Mouse (Mus musculus): ENCODE measurements around the gene Fam166b. TPM values are rescaled to one million over a fixed set of nuclear protein-coding genes. Genes with fewer than 3 reads are reported as not detected.

The Fam166b gene
- polyA plus RNA-seq, 1 experiment from 2014 or later = not detected

DNA sequence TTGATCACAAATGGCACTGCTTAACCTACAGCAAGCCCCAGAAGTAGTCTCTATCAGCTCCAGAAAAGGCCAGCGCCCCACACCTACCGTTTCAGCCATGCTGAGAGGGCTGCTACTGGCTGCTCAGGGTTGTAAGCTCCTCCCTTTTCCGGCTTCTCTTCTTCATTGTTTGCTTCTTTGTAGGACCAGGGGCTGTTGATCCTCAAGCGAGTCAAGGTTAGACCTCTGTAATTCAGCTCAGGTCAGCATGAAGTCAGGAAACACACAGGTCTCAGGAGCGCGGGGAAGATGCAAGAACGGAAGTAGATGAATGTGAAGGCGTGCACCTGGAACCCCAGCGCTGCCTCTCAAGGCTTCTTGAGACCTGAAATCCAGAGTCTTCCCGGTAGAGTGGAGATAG is 24.2 kb downstream of the Fam166b start:
- H3K27ac ChIP-seq (replicated peaks) = no peak overlapping the region
- H3K9ac ChIP-seq = no peak overlapping the region
- H3K4me2 ChIP-seq = no peak overlapping the region
- 70% methylated on average over 10 of the region's 10 CpGs for WGBS (ENCODE audit: insufficient replicate concordance)
- no peak for ATAC-seq (ENCODE audit: insufficient read depth)
- no peaks in the 10 kb centered on the region for H3K36me3 ChIP-seq (replicated peaks)
- H3K4me1 ChIP-seq (replicated peaks) = no peaks in the 10 kb centered on the region
- no peak overlapping the region for H3K4me3 ChIP-seq (replicated peaks)
- peaks cover 30% of the 10 kb centered on the region for H3K27me3 ChIP-seq
- no peaks in the 10 kb centered on the region for H3K9me3 ChIP-seq (replicated peaks)

DNA sequence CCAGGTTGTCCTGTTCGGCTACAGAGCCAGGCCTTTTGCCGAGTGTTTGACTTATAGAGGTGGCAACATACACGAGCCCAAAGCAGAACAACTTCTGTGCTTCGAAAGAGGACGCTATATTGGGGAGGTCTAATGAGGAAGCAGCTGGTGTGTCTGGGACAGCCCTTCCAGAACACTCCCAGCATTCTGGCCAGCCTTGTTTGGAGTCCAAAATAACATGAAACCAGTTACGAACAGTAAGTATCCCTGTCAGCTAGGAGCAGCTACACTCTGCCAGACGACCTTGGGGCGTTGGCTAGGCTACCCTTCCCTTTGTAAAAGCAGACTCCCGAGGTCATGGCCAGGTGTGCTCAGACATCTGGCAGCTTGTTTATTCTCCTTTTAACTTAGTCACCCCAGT is 26.7 kb downstream of the Fam166b start:
- WGBS (ENCODE audit: insufficient replicate concordance) = 48% methylated on average over 9 of the region's 9 CpGs
- Histone ChIP-seq H3K27ac (replicated peaks) (no peak overlapping the region), H3K4me1 (replicated peaks) (no peaks in the 10 kb centered on the region), H3K4me3 (replicated peaks) (no peak overlapping the region), H3K9ac (no peak overlapping the region), H3K9me3 (replicated peaks) (no peaks in the 10 kb centered on the region), H3K4me2 (no peak overlapping the region), H3K27me3 (peaks cover 21% of the 10 kb centered on the region), H3K36me3 (replicated peaks) (no peaks in the 10 kb centered on the region)
- ATAC-seq (ENCODE audit: insufficient read depth) = no peak

DNA sequence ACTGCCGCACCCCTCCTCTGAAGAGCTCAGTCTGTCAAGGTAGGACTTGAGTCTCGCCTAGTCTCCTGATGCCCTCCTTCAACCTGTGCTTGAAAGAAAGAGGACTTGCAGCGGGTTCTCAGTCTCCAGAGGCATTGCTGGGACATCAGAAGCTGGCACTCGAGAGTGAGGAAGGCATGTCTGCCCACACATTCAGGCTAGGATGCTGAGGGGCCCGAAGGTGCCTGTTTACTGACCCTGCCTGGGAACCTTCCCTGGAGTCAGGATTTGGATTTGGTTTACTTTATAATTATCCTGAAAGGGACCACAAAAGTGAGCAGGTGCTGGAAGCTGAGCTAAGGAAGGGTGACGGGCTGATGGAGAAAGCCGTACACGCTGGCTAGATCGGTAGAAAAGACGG is 27.4 kb downstream of the Fam166b start:
- H3K4me2 ChIP-seq = no peak overlapping the region
- no peaks in the 10 kb centered on the region for H3K4me1 ChIP-seq (replicated peaks)
- no peak overlapping the region for H3K9ac ChIP-seq
- no peak overlapping the region for H3K27ac ChIP-seq (replicated peaks)
- H3K4me3 ChIP-seq (replicated peaks) = no peak overlapping the region
- H3K9me3 ChIP-seq (replicated peaks) = no peaks in the 10 kb centered on the region
- 66% methylated on average over 10 of the region's 10 CpGs for WGBS (ENCODE audit: insufficient replicate concordance)
- no peak for ATAC-seq (ENCODE audit: insufficient read depth)
- H3K27me3 ChIP-seq = peaks cover 14% of the 10 kb centered on the region
- H3K36me3 ChIP-seq (replicated peaks) = no peaks in the 10 kb centered on the region

DNA sequence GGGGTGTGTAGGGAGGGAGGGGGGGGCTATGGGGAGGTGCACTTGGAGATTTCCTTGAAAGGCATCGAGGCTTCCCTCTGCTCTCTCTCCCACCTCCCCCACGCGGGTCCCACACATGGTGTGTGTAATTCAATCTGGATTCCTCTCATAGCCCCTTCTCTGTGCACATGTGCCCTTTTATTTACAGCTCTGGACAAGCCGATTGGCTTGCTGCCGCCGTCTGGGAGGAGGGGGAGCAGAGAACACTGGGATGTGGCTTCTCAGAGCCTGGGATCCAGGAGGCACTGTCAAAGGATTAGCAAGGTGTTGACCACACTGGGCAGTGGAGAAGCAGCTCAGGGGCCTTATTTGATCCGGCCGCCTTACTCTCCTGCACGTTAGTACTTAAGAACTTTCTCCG is 28.0 kb downstream of the Fam166b start:
- no peak overlapping the region for H3K27ac ChIP-seq (replicated peaks)
- no peak overlapping the region for H3K4me3 ChIP-seq (replicated peaks)
- peaks cover 8% of the 10 kb centered on the region; the same call in 1 of the 2 replicates for H3K27me3 ChIP-seq
- no peaks in the 10 kb centered on the region for H3K4me1 ChIP-seq (replicated peaks)
- no peak overlapping the region for H3K4me2 ChIP-seq
- H3K9me3 ChIP-seq (replicated peaks) = no peaks in the 10 kb centered on the region
- no peak overlapping the region for H3K9ac ChIP-seq
- no peaks in the 10 kb centered on the region for H3K36me3 ChIP-seq (replicated peaks)
- no peak for ATAC-seq (ENCODE audit: insufficient read depth)
- 44% methylated on average over 10 of the region's 10 CpGs for WGBS (ENCODE audit: insufficient replicate concordance)

DNA sequence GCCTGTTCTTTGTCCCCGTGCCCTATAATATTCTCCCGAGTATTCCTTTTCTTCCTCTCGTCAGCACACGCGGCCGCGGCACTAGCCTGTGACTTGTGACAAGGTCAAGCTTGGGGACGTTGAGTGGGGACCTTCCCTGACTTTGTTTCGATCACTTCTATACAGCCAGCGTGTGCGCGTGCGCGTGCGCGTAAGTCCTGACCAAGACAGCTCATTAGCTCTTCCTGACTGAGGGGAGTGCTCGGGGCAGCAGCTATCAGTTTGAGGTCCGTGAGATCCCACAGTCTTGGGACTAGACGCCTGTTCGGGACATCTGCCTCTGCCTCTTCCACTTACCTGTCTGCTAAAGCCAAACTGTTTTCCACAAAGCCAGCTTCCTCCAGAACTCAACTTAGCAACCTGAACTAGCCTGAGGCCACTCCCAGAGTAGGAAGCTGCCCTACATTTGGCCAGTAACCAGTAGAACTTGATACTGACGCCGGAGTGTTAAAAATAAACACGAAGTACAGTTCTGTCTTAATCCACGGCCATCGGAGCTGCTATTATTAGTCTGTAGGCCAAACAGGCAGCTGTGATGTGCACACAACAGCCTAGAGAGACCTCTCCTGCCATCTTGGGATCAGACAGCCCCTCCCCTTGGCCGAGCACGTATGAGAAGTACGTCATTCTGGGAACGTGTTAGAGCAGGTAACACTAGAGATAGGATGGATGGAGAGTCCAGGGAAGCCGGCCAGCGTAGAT is 29.4 kb downstream of the Fam166b start:
- Histone ChIP-seq H3K27ac (replicated peaks) (no peak overlapping the region), H3K4me2 (peak overlapping the region; percentile 0; the same call in 1 of the 2 replicates), H3K4me1 (replicated peaks) (no peaks in the 10 kb centered on the region), H3K27me3 (no peaks in the 10 kb centered on the region), H3K9ac (no peak overlapping the region), H3K36me3 (replicated peaks) (no peaks in the 10 kb centered on the region), H3K4me3 (replicated peaks) (no peak overlapping the region), H3K9me3 (replicated peaks) (no peaks in the 10 kb centered on the region)
- no peak for ATAC-seq (ENCODE audit: insufficient read depth)
- WGBS (ENCODE audit: insufficient replicate concordance) = 72% methylated on average over 31 of the region's 31 CpGs

DNA sequence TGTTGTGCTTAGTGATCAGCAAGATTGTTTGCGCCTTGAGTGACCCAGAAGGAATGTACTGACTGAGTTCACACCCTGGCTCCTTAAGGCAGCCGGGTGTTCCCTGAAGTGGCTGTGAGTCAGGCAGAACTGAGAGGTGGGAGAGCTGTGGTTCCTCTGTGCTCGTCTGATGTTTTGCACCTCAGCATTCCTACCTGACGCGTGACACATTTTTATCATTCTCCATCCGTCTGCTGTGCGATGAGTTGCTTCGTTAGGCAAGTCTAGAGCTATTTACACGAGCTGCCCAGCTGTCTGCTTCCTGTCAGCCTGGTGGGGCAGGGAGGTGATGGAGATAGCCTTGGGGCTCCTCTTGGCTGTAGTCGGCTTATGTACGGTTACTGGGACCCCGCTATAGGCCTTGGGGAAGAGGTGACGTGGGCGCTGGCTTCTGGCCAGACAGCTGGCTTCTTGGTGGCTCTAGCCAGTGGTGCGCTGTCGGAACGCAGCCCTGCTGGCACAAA is 30.1 kb downstream of the Fam166b start:
- no peak overlapping the region for H3K9ac ChIP-seq
- H3K4me2 ChIP-seq = peak overlapping the region; percentile 0; the same call in 1 of the 2 replicates
- ATAC-seq (ENCODE audit: insufficient read depth) = no peak
- 50% methylated on average over 17 of the region's 17 CpGs for WGBS (ENCODE audit: insufficient replicate concordance)
- H3K9me3 ChIP-seq (replicated peaks) = no peaks in the 10 kb centered on the region
- no peaks in the 10 kb centered on the region for H3K36me3 ChIP-seq (replicated peaks)
- no peak overlapping the region for H3K27ac ChIP-seq (replicated peaks)
- 0 out of 2 replicates have a peak, but pooled peaks cover 2% of the 10 kb centered on the region for H3K4me1 ChIP-seq (replicated peaks)
- no peak overlapping the region for H3K4me3 ChIP-seq (replicated peaks)
- H3K27me3 ChIP-seq = no peaks in the 10 kb centered on the region

DNA sequence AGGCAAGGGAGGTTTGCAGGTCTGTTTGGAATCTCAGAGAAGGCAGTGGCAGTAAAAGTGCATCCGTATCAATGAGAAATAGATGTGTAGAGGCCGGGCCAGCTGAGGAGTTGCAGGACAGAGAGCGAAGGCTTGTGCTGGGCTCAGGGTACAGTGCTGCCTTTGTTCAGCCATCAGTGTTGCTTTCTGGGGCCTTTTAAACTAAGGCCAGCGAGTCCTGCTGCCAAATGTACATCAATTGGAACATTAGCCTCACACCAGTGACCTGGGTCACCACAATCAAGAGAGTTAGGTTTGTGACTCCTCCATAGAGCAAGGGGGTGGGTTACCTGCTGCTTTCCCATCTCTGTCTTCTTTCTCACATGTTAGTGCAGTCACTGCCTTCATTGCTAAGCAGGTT is 30.9 kb downstream of the Fam166b start:
- no peak overlapping the region for H3K4me3 ChIP-seq (replicated peaks)
- no peaks in the 10 kb centered on the region for H3K27me3 ChIP-seq
- H3K4me2 ChIP-seq = no peak overlapping the region
- WGBS (ENCODE audit: insufficient replicate concordance) = 54% methylated on average over 4 of the region's 4 CpGs
- no peaks in the 10 kb centered on the region for H3K36me3 ChIP-seq (replicated peaks)
- no peak overlapping the region for H3K27ac ChIP-seq (replicated peaks)
- no peak overlapping the region for H3K9ac ChIP-seq
- no peaks in the 10 kb centered on the region for H3K9me3 ChIP-seq (replicated peaks)
- no peak for ATAC-seq (ENCODE audit: insufficient read depth)
- H3K4me1 ChIP-seq (replicated peaks) = 0 out of 2 replicates have a peak, but pooled peaks cover 3% of the 10 kb centered on the region

DNA sequence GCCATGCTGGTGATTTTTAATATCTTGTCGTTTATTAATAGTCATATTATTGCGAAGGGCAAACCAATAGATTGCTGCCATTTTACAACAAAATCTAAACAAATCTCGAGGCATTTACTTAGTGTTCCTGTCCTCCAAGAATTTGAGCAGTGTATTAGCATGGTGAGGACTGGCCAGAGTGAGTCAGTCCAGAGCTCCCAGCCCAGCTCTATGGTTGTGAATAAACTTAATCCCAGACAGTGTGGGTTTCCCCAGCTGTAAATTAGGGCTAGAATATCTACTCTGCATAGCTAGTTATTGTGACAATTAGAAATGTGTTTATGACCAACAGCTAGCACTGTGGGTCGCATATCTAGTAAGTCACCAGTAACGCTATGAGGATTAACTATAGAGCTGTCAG is 32.6 kb downstream of the Fam166b start:
- no peaks in the 10 kb centered on the region for H3K36me3 ChIP-seq (replicated peaks)
- H3K9me3 ChIP-seq (replicated peaks) = no peaks in the 10 kb centered on the region
- H3K27ac ChIP-seq (replicated peaks) = no peak overlapping the region
- no peak overlapping the region for H3K9ac ChIP-seq
- 69% methylated on average over 5 of the region's 5 CpGs for WGBS (ENCODE audit: insufficient replicate concordance)
- H3K4me2 ChIP-seq = no peak overlapping the region
- no peak for ATAC-seq (ENCODE audit: insufficient read depth)
- no peak overlapping the region for H3K4me3 ChIP-seq (replicated peaks)
- no peaks in the 10 kb centered on the region for H3K27me3 ChIP-seq
- peaks cover 7% of the 10 kb centered on the region; the same call in 1 of the 2 replicates for H3K4me1 ChIP-seq (replicated peaks)

DNA sequence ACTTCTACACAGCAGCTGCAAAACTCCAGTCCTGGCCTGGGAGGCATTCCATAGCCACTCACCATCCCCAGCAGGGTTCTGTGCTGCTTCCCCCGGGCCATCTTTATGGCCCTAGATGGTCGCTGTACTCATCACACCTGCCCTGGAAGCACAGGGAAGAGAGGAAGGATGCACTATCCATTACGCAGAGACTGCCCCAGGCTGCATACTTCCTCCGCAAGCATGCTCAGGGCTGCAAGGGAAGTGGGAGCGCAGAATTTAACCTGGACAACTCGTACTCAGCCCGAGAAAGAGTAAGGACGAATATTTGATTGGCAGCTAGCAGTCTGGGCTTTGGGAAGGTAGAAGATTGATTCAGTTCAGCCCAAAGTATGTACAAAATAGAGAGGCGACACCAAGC is 33.1 kb downstream of the Fam166b start:
- Histone ChIP-seq H3K36me3 (replicated peaks) (no peaks in the 10 kb centered on the region), H3K9ac (no peak overlapping the region), H3K4me3 (replicated peaks) (no peak overlapping the region), H3K4me1 (replicated peaks) (peaks cover 7% of the 10 kb centered on the region; the same call in 1 of the 2 replicates), H3K27me3 (no peaks in the 10 kb centered on the region), H3K27ac (replicated peaks) (no peak overlapping the region), H3K4me2 (no peak overlapping the region), H3K9me3 (replicated peaks) (no peaks in the 10 kb centered on the region)
- 51% methylated on average over 9 of the region's 9 CpGs for WGBS (ENCODE audit: insufficient replicate concordance)
- no peak for ATAC-seq (ENCODE audit: insufficient read depth)

DNA sequence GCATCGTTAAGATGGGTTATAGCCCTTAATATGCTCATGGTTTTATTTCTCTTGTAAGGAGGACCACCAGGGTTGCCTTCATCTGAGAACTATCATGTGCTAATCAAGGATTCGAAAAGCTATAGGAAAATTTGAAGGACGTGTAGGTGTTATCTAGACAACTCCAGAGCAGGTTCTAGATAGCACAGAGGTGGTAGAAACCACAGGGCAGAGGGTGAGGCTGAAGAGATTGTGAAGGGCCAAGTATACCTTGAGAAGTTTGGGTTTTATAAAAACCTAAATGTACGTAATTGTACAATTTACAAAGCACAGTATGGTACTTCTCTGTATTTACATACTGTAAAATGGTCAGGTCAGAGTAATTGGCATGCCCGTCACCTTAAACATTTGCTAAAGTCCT is 33.8 kb downstream of the Fam166b start:
- 43% methylated on average over 5 of the region's 5 CpGs for WGBS (ENCODE audit: insufficient replicate concordance)
- Histone ChIP-seq H3K9ac (no peak overlapping the region), H3K27ac (replicated peaks) (no peak overlapping the region; the same call in 1 of the 2 replicates), H3K4me1 (replicated peaks) (peaks cover 7% of the 10 kb centered on the region; the same call in 1 of the 2 replicates), H3K4me2 (no peak overlapping the region), H3K36me3 (replicated peaks) (no peaks in the 10 kb centered on the region), H3K27me3 (no peaks in the 10 kb centered on the region), H3K9me3 (replicated peaks) (no peaks in the 10 kb centered on the region), H3K4me3 (replicated peaks) (no peak overlapping the region)
- no peak for ATAC-seq (ENCODE audit: insufficient read depth)

DNA sequence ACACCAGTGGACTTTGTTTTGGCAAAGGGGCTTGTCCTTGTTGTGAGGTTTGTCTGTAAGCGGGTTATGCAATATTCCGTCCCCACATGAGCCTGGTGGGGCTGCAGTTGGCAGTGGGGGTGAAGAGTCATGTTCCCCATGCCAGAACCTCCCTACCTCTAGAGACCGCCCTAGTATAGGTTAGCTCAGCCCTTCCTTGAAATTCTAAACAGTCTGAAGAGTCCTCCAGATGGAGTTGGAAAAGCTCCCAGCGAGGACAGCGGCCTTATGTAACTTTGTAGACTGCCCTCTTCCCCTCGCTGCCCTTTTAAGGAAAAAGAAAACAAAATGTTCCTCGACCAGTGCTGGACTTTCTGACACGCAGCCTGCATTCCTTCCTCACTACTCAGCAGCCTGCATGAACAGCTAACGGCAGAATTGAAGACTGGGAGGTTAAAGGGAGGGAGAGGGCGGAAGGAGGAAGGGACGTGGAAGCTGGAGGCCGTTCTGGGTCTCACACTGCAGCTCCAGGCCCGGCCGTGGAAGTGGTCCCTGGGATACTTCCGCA is 34.5 kb downstream of the Fam166b start:
- WGBS (ENCODE audit: insufficient replicate concordance) = 42% methylated on average over 15 of the region's 15 CpGs
- H3K9me3 ChIP-seq (replicated peaks) = no peaks in the 10 kb centered on the region
- H3K4me3 ChIP-seq (replicated peaks) = no peak overlapping the region
- no peak overlapping the region for H3K9ac ChIP-seq
- H3K4me2 ChIP-seq = no peak overlapping the region
- peak; percentile 56 for ATAC-seq (ENCODE audit: insufficient read depth)
- no peaks in the 10 kb centered on the region for H3K27me3 ChIP-seq
- no peaks in the 10 kb centered on the region for H3K36me3 ChIP-seq (replicated peaks)
- peak overlapping the region; percentile 56; the same call in 1 of the 2 replicates for H3K27ac ChIP-seq (replicated peaks)
- peaks cover 7% of the 10 kb centered on the region; the same call in 1 of the 2 replicates for H3K4me1 ChIP-seq (replicated peaks)

Measured in liver, embryonic 15.5 days (tissue).